Mouse (Mus musculus): Measurements from ENCODE around the gene Snrpa. TPM values are rescaled to one million over a fixed set of nuclear protein-coding genes. Genes with fewer than 3 reads are reported as not detected.

The Snrpa gene
- polyA plus RNA-seq, 1 experiment = 210 TPM

- Histone ChIP-seq H3K79me3 (ENCODE audit: low read depth) (no peaks in the 10 kb centered on the region), H3K4me3 (ENCODE audit: insufficient read depth, poor library complexity, severe bottlenecking) (no peak overlapping the region), H3ac (ENCODE audit: control insufficient read depth, insufficient read length, low read depth) (no peak overlapping the region), H3K27me3 (ENCODE audit: control insufficient read depth, insufficient read depth, insufficient read length) (no peaks in the 10 kb centered on the region), H3K79me2 (ENCODE audit: control insufficient read depth, insufficient read depth) (peaks cover 2% of the 10 kb centered on the region), H3K36me3 (ENCODE audit: control insufficient read depth, insufficient read depth) (no peaks in the 10 kb centered on the region)
- no peak for TF ChIP-seq MYOG (IDR thresholded peaks at IDR 0.05; ENCODE audit: control insufficient read depth, extremely low read depth, insufficient read length)
- no peak for TF ChIP-seq MAX (IDR thresholded peaks at IDR 0.05)
- no peak for TF ChIP-seq USF1 (IDR thresholded peaks at IDR 0.05; ENCODE audit: low read depth)
- TF ChIP-seq MYOD1 (IDR thresholded peaks at IDR 0.05; ENCODE audit: control insufficient read depth, insufficient read length, low read depth) = no peak
- TF ChIP-seq FOSL1 (IDR thresholded peaks at IDR 0.05; ENCODE audit: insufficient read depth, low read length, poor library complexity, severe bottlenecking) = no peak
- TF ChIP-seq CTCF (IDR thresholded peaks at IDR 0.05; ENCODE audit: control insufficient read depth, insufficient read depth, insufficient read length) = no peak
These were observed 25.1 kb downstream of the Snrpa start for GRCm38 (mm10) chr7:27170981-27171380.

GRCm38 (mm10) chr7:27168371-27168770 is 27.7 kb downstream of the Snrpa start:
- H3K36me3 ChIP-seq (ENCODE audit: control insufficient read depth, insufficient read depth) = no peaks in the 10 kb centered on the region

GRCm38 (mm10) chr7:27167475-27168094 is 28.5 kb downstream of the Snrpa start:
- H3K79me3 ChIP-seq (ENCODE audit: low read depth) = peaks cover 6% of the 10 kb centered on the region
- TF ChIP-seq MYOG (IDR thresholded peaks at IDR 0.05; ENCODE audit: control insufficient read depth, extremely low read depth, insufficient read length) (no peak), CTCF (IDR thresholded peaks at IDR 0.05; ENCODE audit: control insufficient read depth, insufficient read depth, insufficient read length) (no peak), FOSL1 (IDR thresholded peaks at IDR 0.05; ENCODE audit: insufficient read depth, low read length, poor library complexity, severe bottlenecking) (no peak), USF1 (IDR thresholded peaks at IDR 0.05; ENCODE audit: low read depth) (no peak), MYOD1 (IDR thresholded peaks at IDR 0.05; ENCODE audit: control insufficient read depth, insufficient read length, low read depth) (no peak), CEBPB (IDR thresholded peaks at IDR 0.05; ENCODE audit: low read depth) (no peak), MAX (IDR thresholded peaks at IDR 0.05) (no peak)

More at GRCm38 (mm10) chr7:27168371-27168770, 27.7 kb downstream of the Snrpa start:
- no peak overlapping the region for H3ac ChIP-seq (ENCODE audit: control insufficient read depth, insufficient read length, low read depth)
- no peak overlapping the region for H3K4me3 ChIP-seq (ENCODE audit: insufficient read depth, poor library complexity, severe bottlenecking)
- no peaks in the 10 kb centered on the region for H3K27me3 ChIP-seq (ENCODE audit: control insufficient read depth, insufficient read depth, insufficient read length)
- peaks cover 28% of the 10 kb centered on the region for H3K79me2 ChIP-seq (ENCODE audit: control insufficient read depth, insufficient read depth)
- H3K79me3 ChIP-seq (ENCODE audit: low read depth) = peaks cover 6% of the 10 kb centered on the region
- TF ChIP-seq CTCF (IDR thresholded peaks at IDR 0.05; ENCODE audit: control insufficient read depth, insufficient read depth, insufficient read length) (no peak), MAX (IDR thresholded peaks at IDR 0.05) (no peak), FOSL1 (IDR thresholded peaks at IDR 0.05; ENCODE audit: insufficient read depth, low read length, poor library complexity, severe bottlenecking) (no peak), MYOG (IDR thresholded peaks at IDR 0.05; ENCODE audit: control insufficient read depth, extremely low read depth, insufficient read length) (no peak), MYOD1 (IDR thresholded peaks at IDR 0.05; ENCODE audit: control insufficient read depth, insufficient read length, low read depth) (no peak), CEBPB (IDR thresholded peaks at IDR 0.05; ENCODE audit: low read depth) (no peak), USF1 (IDR thresholded peaks at IDR 0.05; ENCODE audit: low read depth) (no peak)

GRCm38 (mm10) chr7:27166614-27167474 is 29.2 kb downstream of the Snrpa start, which contains the start of gene Egln2:
TSS of gene Egln2 (minus strand) at chr7:27166802.
- no peak for TF ChIP-seq MAX (IDR thresholded peaks at IDR 0.05)
- peak; percentile 84 for TF ChIP-seq USF1 (IDR thresholded peaks at IDR 0.05; ENCODE audit: low read depth)
- peak within 1 kb of the TSS; percentile 69 for H3K4me3 ChIP-seq (ENCODE audit: insufficient read depth, poor library complexity, severe bottlenecking)
- no peaks in the 10 kb centered on the region for H3K27me3 ChIP-seq (ENCODE audit: control insufficient read depth, insufficient read depth, insufficient read length)
- peak within 1 kb of the TSS; percentile 90 for H3ac ChIP-seq (ENCODE audit: control insufficient read depth, insufficient read length, low read depth)
- H3K79me3 ChIP-seq (ENCODE audit: low read depth) = peaks cover 6% of the 10 kb centered on the region
- no peaks in the 10 kb centered on the region for H3K36me3 ChIP-seq (ENCODE audit: control insufficient read depth, insufficient read depth)
- H3K79me2 ChIP-seq (ENCODE audit: control insufficient read depth, insufficient read depth) = peaks cover 39% of the 10 kb centered on the region

More at GRCm38 (mm10) chr7:27167475-27168094, 28.5 kb downstream of the Snrpa start:
- H3K27me3 ChIP-seq (ENCODE audit: control insufficient read depth, insufficient read depth, insufficient read length) = no peaks in the 10 kb centered on the region
- H3K36me3 ChIP-seq (ENCODE audit: control insufficient read depth, insufficient read depth) = no peaks in the 10 kb centered on the region
- H3K4me3 ChIP-seq (ENCODE audit: insufficient read depth, poor library complexity, severe bottlenecking) = no peak overlapping the region
- H3K79me2 ChIP-seq (ENCODE audit: control insufficient read depth, insufficient read depth) = peaks cover 36% of the 10 kb centered on the region
- no peak overlapping the region for H3ac ChIP-seq (ENCODE audit: control insufficient read depth, insufficient read length, low read depth)

GRCm38 (mm10) chr7:27166229-27166613 is 29.9 kb downstream of the Snrpa start:
- Histone ChIP-seq H3K79me3 (ENCODE audit: low read depth) (peaks cover 6% of the 10 kb centered on the region), H3K79me2 (ENCODE audit: control insufficient read depth, insufficient read depth) (peaks cover 44% of the 10 kb centered on the region), H3K27me3 (ENCODE audit: control insufficient read depth, insufficient read depth, insufficient read length) (no peaks in the 10 kb centered on the region), H3ac (ENCODE audit: control insufficient read depth, insufficient read length, low read depth) (peak overlapping the region; percentile 90), H3K36me3 (ENCODE audit: control insufficient read depth, insufficient read depth) (no peaks in the 10 kb centered on the region), H3K4me3 (ENCODE audit: insufficient read depth, poor library complexity, severe bottlenecking) (peak overlapping the region; percentile 69)
- TF ChIP-seq USF1 (IDR thresholded peaks at IDR 0.05; ENCODE audit: low read depth) (no peak), MYOD1 (IDR thresholded peaks at IDR 0.05; ENCODE audit: control insufficient read depth, insufficient read length, low read depth) (no peak), CTCF (IDR thresholded peaks at IDR 0.05; ENCODE audit: control insufficient read depth, insufficient read depth, insufficient read length) (no peak), CEBPB (IDR thresholded peaks at IDR 0.05; ENCODE audit: low read depth) (no peak), MYOG (IDR thresholded peaks at IDR 0.05; ENCODE audit: control insufficient read depth, extremely low read depth, insufficient read length) (no peak), MAX (IDR thresholded peaks at IDR 0.05) (no peak), FOSL1 (IDR thresholded peaks at IDR 0.05; ENCODE audit: insufficient read depth, low read length, poor library complexity, severe bottlenecking) (no peak)
